Mouse (Mus musculus) mature B cell (primary cell): ENCODE measurements at regions not wholly inside any gene's neighbourhood (a gene's known extent, or its start where the extent isn't known, plus 50 kb on each side); places are given as distances from the start of the nearest gene placed in this dataset.

Source experiments
- in situ Hi-C: fragments of 300-500 bp; cut with MboI; formaldehyde crosslinking; loops from 2 replicates; pipeline ENCODE4 v1.14.3; 2019

GRCm38 (mm10) chr14:120830389-120830835, 80.6 kb upstream of the Ipo5 start:
- in situ Hi-C loops = loop anchor here (25.0 kb wide), 1 partner anchor 632 kb away; no protein-coding TSS in a partner anchor

- in situ Hi-C loops = loop anchor here (25.0 kb wide), 1 partner anchor 631 kb away; no protein-coding TSS in a partner anchor
Observed at GRCm38 (mm10) chr14:120831397-120831796, 79.6 kb upstream of the Ipo5 start.

GRCm38 (mm10) chr14:120831847-120832613, 79.0 kb upstream of the Ipo5 start:
- in situ Hi-C loops = loop anchor here (25.0 kb wide), 1 partner anchor 630 kb away; no protein-coding TSS in a partner anchor

- in situ Hi-C loops = loop anchor here (25.0 kb wide), 1 partner anchor 627 kb away; no protein-coding TSS in a partner anchor
Observed at GRCm38 (mm10) chr14:120834821-120835220, 76.2 kb upstream of the Ipo5 start.

- in situ Hi-C loops = loop anchor here (25.0 kb wide), 1 partner anchor 627 kb away; no protein-coding TSS in a partner anchor
Observed at GRCm38 (mm10) chr14:120835758-120836157, 75.3 kb upstream of the Ipo5 start.

GRCm38 (mm10) chr14:120836535-120837316, 74.3 kb upstream of the Ipo5 start:
- in situ Hi-C loops = loop anchor here (25.0 kb wide), 1 partner anchor 626 kb away; no protein-coding TSS in a partner anchor

GRCm38 (mm10) chr14:120840900-120841299, 70.1 kb upstream of the Ipo5 start:
- in situ Hi-C loops = loop anchor here (25.0 kb wide), 1 partner anchor 621 kb away; no protein-coding TSS in a partner anchor

GRCm38 (mm10) chr14:120841311-120841710, 69.7 kb upstream of the Ipo5 start:
- in situ Hi-C loops = loop anchor here (25.0 kb wide), 1 partner anchor 621 kb away; no protein-coding TSS in a partner anchor

GRCm38 (mm10) chr14:120845172-120845571, 65.9 kb upstream of the Ipo5 start:
- in situ Hi-C loops = loop anchor here (25.0 kb wide), 1 partner anchor 617 kb away; no protein-coding TSS in a partner anchor

GRCm38 (mm10) chr14:120846073-120846850, 64.8 kb upstream of the Ipo5 start:
- in situ Hi-C loops = loop anchor here (25.0 kb wide), 1 partner anchor 616 kb away; no protein-coding TSS in a partner anchor

- in situ Hi-C loops = loop anchor here (25.0 kb wide), 1 partner anchor 615 kb away; no protein-coding TSS in a partner anchor
Observed at GRCm38 (mm10) chr14:120847006-120847405, 64.0 kb upstream of the Ipo5 start.

- in situ Hi-C loops = loop anchor here (25.0 kb wide), 1 partner anchor 614 kb away; no protein-coding TSS in a partner anchor
Observed at GRCm38 (mm10) chr14:120848083-120848951, 62.7 kb upstream of the Ipo5 start.

- in situ Hi-C loops = loop anchor here (25.0 kb wide), 1 partner anchor 613 kb away; no protein-coding TSS in a partner anchor
Observed at GRCm38 (mm10) chr14:120849159-120849558, 61.9 kb upstream of the Ipo5 start.

- in situ Hi-C loops = no loop called here
Observed at GRCm38 (mm10) chr14:120853643-120854042, 57.4 kb upstream of the Ipo5 start.

- in situ Hi-C loops = no loop called here
Observed at GRCm38 (mm10) chr14:120854559-120854958, 56.5 kb upstream of the Ipo5 start.

GRCm38 (mm10) chr14:120855181-120855580, 55.8 kb upstream of the Ipo5 start:
- in situ Hi-C loops = no loop called here
